Mouse (Mus musculus) urinary bladder, postnatal 25 days (tissue): ENCODE data around the gene Arhgef39.
A peak's percentile ranks its signal among the peaks of the same experiment; 100 is the strongest.
"Not testable (repeated sequence)": the region's sequence is repeated elsewhere in the genome, so short reads cannot be mapped to it uniquely, and the experiment has no call there.

Source experiments
- DNase-seq: peaks from one replicate; pipeline ENCODE4 v3.0.0; 2022; ENCODE audit warnings: low spot score

Gene Arhgef39

DNA sequence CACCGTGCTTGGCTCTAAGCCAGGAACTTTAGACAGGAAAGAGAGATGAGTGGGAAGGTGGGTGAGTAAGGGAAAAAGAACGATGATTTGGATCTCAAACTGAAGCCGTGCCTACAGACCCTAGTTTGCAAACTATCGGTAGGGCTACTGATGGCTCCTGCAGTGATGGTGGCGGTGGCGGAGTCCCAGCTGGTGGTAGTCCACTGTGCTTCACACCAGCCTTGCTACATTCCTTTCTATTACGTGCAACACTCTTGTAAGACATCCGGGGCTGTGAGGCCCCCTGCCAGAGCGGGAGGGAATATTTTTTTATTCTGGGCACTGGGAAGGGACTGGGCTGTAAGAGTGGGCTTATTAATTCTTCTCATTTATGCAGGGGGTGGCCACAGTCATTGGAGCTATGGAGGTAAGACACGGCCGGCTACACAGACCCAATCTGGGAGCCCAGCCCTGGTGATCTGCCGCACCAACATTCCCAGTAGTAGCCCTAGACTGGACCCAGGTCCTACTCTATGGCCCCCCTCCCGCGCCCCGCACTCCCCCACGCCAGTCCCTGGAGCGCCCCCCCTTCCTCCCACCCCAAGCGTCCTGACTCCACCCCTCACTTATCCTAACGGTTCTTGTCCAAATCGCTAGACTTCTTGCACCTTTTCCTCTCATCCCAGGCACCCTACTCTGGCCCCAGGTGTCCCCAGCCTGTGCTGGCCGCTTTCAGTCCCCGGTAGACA lies 8.6 kb upstream of the Arhgef39 start:
- no peak for DNase-seq

DNA sequence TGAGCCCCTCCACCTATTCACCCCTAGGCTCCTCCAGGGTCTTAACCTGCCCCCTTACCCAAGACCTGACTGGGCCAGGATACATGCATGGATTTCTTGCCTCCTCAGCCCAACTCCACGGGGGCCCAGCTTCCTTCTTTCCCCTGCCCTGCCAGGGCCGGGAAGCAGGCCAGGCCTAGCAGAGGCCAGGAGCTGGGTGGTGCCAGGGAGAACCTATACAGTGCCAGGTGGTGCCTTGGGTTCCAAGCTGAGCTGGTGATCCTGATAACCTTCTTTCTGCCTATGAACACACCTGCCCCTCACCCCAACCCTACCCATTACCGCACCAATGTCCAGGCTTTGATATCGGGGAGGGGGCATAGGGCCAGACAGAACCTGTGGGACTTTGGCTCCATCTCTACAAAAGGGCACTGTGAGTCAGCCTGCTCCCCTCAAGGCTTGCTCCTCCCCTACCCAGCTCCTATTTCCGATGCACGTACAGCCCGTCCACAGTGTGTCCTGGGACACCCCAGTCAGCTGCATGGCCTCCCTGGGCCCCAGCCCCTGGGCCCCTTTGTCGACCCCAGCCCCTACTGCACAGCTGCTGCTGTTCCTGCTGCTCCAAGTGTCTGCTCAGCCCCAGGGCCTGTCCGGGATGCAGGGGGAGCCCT lies 7.2 kb upstream of the Arhgef39 start, which contains the start of gene Car9:
Gene Car9 (plus strand): TSS at position 431 of the 650 bp plus-strand sequence.
- no peak for DNase-seq

DNA sequence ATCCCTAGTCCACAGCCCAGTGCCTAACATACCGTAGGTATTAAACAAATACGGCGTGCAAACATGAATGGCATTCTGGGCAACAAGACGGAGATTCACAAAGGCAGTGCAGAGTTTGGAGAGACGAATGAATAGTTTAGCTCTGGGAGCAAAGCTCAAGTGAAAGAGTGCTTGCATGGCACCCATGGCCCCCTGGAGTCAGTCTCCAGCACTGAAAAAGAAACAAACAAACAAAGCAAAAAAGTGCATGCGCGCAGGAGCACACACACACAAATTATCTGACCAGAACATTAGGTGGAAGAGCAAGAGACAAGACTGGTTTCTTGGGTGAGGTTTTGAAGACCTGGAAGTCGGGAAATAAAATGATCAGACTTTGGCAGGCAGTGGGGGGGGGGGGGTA lies 6.6 kb upstream of the Arhgef39 start:
- DNase-seq: no peak

DNA sequence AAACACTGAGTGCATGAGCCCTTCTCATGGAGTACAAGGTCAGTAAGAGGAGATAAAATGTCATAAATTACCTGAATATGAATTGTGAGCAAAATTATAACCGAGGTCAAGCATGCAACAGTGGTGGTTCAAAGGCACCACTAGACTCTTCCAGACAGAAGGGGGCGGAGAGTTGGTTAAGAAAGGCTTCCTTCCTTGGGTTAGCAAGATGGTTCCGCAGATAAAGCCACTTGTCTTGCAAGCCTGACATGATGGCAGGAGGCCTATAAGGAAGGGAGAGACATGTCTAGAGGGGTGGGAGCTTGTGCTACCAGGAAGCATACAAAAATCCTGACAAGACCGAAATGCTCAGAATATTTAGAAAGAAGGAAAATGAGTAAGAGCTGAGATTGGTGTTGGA lies 4.8 kb upstream of the Arhgef39 start:
- DNase-seq: no peak

DNA sequence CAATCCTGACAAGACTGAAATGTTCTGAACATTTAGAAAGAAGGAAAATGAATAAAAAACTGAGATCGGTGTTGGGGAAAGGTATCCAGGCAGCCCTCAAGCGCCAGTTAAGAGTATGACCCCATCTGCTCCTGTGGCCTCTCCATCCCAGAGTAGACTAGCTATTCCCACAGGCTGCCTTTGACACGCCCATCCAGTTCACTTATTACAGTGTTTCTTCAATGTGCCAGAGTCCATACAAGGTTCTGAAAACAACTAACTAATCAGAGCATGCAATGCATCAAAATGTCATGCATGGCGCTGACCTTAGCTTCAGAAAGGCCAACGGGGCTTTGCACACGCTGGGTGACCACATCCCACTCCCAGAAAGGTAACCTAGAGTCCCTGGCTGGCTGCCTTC lies 4.0 kb upstream of the Arhgef39 start:
- DNase-seq: no peak

DNA sequence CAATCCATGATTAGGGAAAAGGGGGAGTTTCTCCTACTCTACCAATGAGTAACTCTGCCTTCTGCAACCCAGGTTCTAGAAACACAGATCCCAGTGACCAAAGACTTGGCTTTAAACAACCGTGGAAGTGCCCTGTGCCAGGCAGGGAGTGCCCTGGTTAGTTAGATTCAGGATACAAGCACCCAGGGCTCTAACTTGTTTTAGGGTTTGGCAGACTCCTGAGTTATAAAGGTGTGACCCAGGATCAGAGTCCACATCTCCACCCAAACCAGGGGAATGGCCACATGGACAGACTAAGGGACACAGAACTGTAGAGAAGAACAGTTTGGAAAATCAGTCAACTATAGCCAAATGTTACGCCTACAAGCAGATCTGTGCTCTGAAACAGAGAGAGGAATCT lies 3.5 kb upstream of the Arhgef39 start:
- no peak for DNase-seq

DNA sequence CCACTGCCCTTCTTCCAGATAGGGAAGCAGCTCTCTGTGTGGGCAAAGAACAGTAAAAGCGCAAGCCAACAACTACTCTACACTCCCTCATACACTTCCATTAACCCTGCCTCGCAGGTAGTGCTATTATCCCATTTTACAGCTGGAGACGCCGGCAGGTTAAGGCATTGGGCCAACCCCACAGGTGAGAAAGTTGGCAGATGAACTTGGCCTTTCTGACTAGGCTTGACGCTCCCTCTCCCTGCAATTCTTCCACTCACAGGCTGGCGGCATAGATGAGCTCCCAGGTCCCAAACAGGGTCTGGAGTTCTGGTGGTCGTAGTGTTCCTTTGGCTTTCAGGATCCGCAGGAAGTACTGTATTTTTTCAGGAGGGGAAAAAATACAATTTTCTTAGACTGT lies 512 bp downstream of the Arhgef39 start:
- no peak for DNase-seq

DNA sequence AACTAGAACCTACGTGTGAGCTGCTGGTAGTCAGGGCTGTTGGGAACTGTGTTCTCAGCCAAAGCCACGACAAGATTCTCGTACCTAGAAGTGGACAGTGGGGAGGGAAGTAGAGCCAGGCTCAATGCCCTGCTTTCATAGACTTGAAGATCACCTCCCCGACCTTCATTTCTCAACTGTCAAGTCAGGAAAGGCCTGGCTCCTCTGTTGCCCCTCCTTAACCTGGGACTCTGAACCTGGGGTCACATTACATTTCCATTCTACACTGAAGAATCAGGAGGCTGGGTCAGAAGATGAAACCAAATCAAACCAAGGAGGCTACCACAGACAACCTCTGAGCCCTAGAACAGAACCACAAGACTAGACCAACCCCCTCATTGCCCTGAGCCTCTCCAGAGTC lies 1.5 kb downstream of the Arhgef39 start:
- no peak for DNase-seq

DNA sequence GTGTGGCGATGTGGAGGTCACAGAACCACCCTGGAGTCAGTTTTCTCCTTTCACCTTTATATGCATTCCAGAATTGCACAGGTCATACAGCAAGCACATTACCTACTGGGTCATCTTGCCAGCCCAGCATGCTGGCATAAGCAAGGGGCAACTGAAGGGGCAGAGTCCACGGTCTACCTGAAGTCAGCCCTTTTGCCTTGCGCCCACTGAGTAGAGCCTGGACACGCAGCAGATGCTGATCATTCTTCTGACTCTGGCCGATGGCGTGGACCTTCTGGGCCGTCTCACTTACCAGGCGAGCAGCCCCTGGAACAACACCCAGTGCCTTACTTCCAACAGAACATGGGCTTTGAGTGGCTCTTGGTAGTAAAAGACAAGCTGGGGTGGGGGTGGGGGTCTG lies 2.1 kb downstream of the Arhgef39 start:
- no peak for DNase-seq

DNA sequence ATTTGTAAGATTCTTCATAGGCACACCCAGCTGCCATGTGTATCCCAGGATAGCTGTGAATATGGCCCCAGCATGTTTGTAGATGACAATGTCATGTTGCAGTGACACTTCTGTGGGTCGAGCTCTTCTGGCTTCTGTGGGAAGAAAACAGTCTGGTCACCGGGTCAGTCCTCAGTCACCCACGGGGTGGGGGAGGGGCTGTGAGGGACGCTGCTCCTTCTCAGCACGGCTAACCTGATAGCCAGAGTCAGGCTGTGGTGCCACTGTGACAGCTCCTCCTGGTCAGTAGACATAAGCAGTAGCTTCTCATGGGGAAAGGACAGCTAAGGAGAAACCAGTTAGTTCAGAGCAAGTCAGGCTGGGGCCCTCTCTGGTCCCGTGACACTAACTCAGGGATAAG lies 2.9 kb downstream of the Arhgef39 start:
- no peak for DNase-seq

DNA sequence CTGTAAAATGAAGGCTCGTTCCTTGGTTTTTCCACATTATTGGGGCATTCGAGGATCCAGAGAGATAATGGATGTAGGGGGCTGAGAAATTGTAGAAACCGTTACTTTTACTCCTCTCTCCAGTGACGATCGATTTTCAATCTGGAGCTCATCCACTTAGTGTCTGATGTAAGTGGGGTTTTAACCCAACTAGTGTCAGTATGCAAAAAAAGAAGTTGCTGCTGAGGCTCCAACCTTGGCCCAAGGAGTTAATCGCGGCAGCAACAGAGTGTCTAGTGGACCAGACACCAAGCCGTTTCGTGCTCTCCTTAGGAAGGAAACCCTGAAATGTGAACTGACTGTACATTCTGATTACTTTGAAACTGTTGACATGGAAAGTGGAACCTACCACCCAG lies 5.7 kb downstream of the Arhgef39 start:
- no peak for DNase-seq

DNA sequence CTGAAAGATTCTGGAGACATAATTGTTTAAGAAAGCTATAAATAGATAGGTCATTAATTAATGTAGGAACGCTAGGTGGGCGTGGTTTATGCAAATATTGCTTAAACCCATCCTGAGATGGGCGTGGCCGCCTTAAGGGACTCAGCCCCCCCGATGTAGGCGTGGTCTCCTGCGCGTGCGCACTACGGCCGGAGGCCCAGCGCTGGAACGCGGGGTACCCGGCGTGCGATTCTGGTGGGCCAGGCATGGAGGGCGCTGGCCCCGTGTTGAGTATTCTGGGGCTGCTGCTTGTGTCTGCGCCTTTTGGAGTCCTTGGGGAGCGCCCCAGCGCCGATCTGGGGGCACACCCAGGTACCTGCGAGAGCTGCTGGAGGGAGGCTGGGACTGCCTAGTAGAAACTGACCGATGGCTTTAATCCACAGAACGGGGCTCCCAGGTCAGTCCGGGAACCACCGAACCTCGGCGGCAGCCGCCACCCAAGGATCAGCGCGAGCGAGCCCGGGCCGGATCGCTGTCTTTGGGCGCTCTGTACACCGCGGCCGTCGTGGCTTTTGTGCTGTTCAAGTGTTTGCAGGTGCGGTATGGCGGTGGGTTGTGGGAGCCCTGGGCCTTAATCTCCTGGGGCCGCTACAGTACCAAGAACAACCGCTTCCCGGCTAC lies 6.2 kb downstream of the Arhgef39 start:
- DNase-seq: peak; percentile 97

DNA sequence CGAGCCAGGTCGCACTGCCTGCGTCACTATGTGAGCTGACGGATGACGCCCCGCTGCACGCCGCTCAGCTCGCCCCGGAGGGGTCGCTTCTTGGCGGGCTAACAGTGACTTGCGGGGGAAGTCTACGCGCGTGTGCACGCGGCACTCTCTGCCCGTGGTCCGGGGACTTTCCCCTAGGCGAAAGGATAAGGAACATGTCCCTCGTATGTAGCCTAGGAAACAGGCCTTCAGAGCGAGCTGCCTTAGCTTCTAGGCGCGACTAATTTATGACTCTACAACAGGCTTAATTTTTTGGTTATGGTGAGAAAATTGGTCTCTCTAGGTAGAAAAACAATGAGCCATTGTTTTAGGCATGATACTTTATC lies 6.7 kb downstream of the Arhgef39 start, which contains the start of gene Ccdc107:
Gene Ccdc107 (plus strand): TSS at position 80 of the 365 bp plus-strand sequence.
- peak; percentile 73 for DNase-seq

DNA sequence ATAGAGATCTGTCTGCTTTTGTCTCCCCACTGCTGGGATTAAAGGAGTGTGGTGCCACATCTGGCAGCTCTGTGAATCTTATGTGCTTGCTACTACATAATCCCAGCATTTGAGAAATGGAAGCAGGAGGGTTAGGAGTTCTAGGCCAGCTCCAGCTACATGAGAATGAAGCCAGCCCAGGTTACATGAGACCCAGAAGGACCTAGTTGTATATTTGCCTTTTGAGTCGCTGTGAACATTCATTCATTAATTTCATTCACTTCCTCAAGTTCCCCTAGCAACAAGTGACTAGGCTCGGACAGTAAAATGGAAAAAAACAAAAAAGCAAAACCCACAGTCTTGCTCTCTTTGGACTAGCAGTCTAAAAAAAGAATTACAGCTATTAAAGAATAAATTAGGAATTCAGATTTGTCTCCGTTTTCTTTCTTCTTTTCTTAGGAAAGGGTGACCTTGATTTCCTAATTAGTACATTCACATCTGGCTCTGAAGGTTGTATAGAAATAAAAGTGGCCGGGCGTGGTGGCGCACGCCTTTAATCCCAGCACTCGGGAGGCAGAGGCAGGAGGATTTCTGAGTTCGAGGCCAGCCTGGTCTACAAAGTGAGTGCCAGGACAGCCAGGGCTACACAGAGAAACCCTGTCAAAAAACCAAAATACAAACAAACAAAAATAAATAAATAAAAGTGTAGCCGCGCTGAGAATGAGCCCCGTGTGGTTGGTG lies 7.2 kb downstream of the Arhgef39 start:
- no peak for DNase-seq

DNA sequence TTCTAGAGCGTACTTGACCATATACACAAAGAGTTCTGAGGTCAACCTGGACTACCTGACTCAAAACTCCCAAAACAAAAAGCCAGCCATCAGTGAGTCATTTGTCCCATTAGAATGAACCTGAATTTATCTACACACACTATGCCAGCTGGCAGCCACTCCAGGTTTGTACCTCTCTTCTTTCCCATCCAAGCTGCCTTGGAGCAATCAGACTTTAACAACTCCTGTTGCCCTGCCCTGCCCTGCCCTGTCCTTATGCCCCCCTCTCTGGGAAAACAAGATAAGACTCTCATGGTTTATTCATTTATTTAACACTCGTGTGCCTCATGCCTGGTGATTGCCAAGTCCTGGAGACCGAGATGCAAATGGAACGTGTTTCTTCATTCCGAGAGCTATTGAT lies 8.7 kb downstream of the Arhgef39 start:
- no peak for DNase-seq

DNA sequence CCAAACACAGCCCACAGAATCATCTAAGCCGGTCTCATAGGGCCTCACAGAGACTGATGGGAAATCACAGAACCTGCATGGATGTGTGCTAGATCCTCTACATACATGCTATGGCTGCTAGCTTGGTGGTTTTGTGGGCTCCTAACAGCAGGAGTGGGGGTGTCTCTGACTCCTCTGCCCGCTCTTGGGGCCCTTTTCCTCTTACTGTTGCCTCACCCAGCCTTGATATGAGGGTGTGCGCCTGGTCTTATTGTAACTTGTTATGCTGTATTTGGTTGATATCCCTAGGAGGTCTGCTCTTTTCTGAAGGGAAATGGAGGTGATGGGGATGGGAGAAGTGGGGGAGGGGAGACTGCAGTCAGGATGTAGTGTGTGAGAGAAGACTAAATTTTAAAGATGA lies 9.9 kb downstream of the Arhgef39 start:
- no peak for DNase-seq

DNA sequence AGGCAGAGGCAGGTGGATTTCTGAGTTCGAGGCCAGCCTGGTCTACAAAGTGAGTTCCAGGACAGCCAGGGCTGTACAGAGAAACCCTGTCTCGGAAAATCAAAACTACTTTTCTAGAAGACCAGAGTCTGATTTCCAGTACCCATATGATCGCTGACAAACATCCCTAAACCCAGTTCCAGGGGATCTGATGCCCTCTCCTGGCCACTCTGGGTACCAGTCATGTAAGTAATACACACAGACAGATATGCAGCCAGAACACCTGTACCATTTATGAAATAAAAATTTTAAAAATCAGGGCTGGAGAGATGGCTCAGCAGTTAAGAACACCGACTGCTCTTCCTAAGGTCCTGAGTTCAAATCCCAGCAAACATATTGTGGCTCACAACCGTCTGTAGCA lies 13.8 kb downstream of the Arhgef39 start:
- DNase-seq: not testable (repeated sequence)

DNA sequence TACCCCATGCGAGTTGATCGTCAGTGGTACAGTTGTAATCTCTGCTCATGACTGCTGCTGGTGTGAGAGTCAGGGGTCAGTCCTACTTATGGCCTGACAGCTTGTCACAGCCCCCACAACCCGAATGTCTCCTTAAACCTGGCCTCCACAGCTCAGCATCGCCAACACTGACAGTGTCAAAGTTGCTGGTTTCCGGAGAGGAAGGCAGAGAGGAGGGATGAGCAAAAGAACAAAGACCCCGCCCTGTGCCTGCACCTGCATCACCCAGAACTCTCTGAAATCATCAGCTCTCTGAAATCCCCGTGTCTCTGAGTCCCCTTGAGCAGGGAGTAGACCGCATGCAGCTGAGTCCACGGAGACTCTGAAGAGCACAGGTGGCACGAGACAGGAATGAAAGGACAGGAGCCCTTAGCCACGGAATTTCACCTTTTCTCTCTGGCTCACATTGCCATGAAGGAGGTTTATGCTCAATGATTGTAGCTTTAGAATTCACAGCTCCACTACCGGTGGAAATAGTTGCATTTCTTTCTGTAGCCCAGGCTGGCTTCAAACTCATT lies 15.9 kb downstream of the Arhgef39 start, which contains the start of gene Sit1:
Gene Sit1 (minus strand): TSS at position 200 of the 557 bp plus-strand sequence.
- DNase-seq: no peak

DNA sequence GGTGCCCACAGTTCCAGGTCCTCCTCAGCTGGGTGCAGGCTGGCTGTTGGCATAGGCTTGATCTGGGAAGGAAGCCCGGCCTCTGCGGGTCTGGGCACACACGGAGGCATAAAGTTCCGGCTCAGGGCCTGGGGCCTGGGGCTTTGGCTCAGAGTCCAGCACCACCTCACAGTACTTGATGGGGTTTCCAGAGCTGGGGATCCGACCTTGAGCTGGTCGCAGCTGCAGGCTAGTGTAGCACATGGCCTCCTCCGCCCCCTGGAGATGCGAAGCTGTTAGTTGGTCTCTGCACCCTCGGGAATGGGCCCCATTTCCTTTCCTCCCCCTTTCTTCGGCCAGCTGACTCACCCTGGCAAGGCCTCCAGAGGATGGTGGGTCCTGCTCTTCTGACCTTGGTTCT lies 16.9 kb downstream of the Arhgef39 start:
- no peak for DNase-seq

DNA sequence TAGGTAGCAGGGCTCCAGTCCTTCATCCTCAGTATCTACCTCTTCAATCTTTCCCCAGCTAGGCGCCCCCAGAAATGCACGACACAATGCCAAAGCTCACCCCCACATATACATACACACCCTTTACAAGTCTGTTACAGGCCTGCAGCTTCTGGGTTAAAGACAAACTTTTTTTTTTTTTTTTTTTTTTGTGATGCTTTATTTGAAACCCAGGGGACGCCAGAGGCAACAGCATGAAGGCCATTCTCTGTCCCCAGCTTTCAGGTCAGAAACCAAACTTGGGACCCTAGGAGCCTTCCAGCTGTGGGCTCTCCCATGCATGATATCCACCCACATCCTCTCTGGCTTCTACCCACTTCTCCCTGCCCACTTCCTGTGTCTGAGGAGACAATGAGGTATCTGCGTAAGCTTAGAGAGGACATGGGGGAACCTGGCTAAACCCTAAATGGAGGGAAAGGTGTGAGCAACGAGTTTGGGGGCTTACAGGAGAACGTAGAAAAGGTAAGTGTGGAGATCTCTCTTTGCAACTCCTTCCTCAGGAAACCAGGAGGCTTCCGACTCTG lies 17.5 kb downstream of the Arhgef39 start:
- DNase-seq: no peak

DNA sequence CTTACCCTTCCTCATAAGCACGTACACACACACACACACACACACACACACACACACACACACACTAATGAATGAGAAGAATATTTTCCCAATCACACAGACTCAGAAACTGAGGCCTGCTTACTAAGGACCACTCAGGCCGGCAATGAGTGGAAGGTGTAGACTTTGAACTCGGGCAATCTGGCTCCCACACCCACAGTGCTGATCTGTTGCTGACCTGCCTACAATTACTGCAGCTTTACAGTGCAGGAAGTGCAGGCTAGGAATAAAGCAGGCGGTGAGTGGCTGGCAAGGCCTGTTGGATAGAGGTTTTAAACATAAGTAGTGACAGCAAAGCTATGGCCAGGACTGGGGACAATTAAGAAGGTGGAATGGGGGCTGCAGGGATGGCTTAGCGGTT lies 18.5 kb downstream of the Arhgef39 start:
- no peak for DNase-seq
